Mouse (Mus musculus): ENCODE data around the gene Mta3. TPM values are rescaled to one million over a fixed set of nuclear protein-coding genes. Genes with fewer than 3 reads are reported as not detected.
A peak's percentile ranks its signal among the peaks of the same experiment; 100 is the strongest.
"Not testable (repeated sequence)": the region's sequence is repeated elsewhere in the genome, so short reads cannot be mapped to it uniquely, and the experiment has no call there.

Mta3 gene
- total RNA-seq, 2 experiments from 2014 or later, result 103 to 108 TPM

- DNase-seq (ENCODE audit: low spot score in 2 of 2), result no peak
These were observed 2.3 kb downstream of the Mta3 start for GRCm38 (mm10) chr17:83708256-83708655.

GRCm38 (mm10) chr17:83708891-83709290 is 2.9 kb downstream of the Mta3 start:
- no peak for DNase-seq (ENCODE audit: low spot score in 2 of 2)

GRCm38 (mm10) chr17:83709517-83709916 is 3.6 kb downstream of the Mta3 start:
- DNase-seq (ENCODE audit: low spot score in 2 of 2), result not testable (repeated sequence)

- DNase-seq (ENCODE audit: low spot score in 2 of 2), result no peak
These were observed 4.7 kb downstream of the Mta3 start for GRCm38 (mm10) chr17:83710639-83711038.

GRCm38 (mm10) chr17:83712341-83712740 is 6.4 kb downstream of the Mta3 start:
- no peak for DNase-seq (ENCODE audit: low spot score in 2 of 2)

- no peak for DNase-seq (ENCODE audit: low spot score in 2 of 2)
These were observed 14.5 kb downstream of the Mta3 start for GRCm38 (mm10) chr17:83720449-83720848.

GRCm38 (mm10) chr17:83721157-83721556 is 15.2 kb downstream of the Mta3 start:
- DNase-seq (ENCODE audit: low spot score in 2 of 2), result no peak

- DNase-seq (ENCODE audit: low spot score in 2 of 2), result no peak
These were observed 17.1 kb downstream of the Mta3 start for GRCm38 (mm10) chr17:83723064-83723463.

GRCm38 (mm10) chr17:83726496-83726895 is 20.5 kb downstream of the Mta3 start:
- DNase-seq (ENCODE audit: low spot score in 2 of 2), result no peak

GRCm38 (mm10) chr17:83727707-83728106 is 21.7 kb downstream of the Mta3 start:
- no peak for DNase-seq (ENCODE audit: low spot score in 2 of 2)

- DNase-seq (ENCODE audit: low spot score in 2 of 2), result no peak
These were observed 23.1 kb downstream of the Mta3 start for GRCm38 (mm10) chr17:83729029-83729428.

- no peak for DNase-seq (ENCODE audit: low spot score in 2 of 2)
These were observed 24.2 kb downstream of the Mta3 start for GRCm38 (mm10) chr17:83730123-83730522.

GRCm38 (mm10) chr17:83732166-83732629 is 26.2 kb downstream of the Mta3 start:
- DNase-seq (ENCODE audit: low spot score in 2 of 2), result peak in 1 of 2 experiments; percentile 28

GRCm38 (mm10) chr17:83732801-83733200 is 26.8 kb downstream of the Mta3 start:
- peak; percentile 40 to 43 for DNase-seq (ENCODE audit: low spot score in 2 of 2)

GRCm38 (mm10) chr17:83736701-83737100 is 30.7 kb downstream of the Mta3 start:
- DNase-seq (ENCODE audit: low spot score in 2 of 2), result no peak

GRCm38 (mm10) chr17:83737775-83738174 is 31.8 kb downstream of the Mta3 start:
- no peak for DNase-seq (ENCODE audit: low spot score in 2 of 2)

- DNase-seq (ENCODE audit: low spot score in 2 of 2), result no peak
These were observed 34.2 kb downstream of the Mta3 start for GRCm38 (mm10) chr17:83740135-83740676.

GRCm38 (mm10) chr17:83741243-83741642 is 35.3 kb downstream of the Mta3 start:
- no peak for DNase-seq (ENCODE audit: low spot score in 2 of 2)

GRCm38 (mm10) chr17:83744231-83744824 is 38.4 kb downstream of the Mta3 start:
- no peak for DNase-seq (ENCODE audit: low spot score in 2 of 2)

GRCm38 (mm10) chr17:83747405-83748160 is 41.6 kb downstream of the Mta3 start:
- DNase-seq (ENCODE audit: low spot score in 2 of 2), result no peak

GRCm38 (mm10) chr17:83750216-83750950 is 44.4 kb downstream of the Mta3 start:
- DNase-seq (ENCODE audit: low spot score in 2 of 2), result no peak

Measured in adrenal gland, postnatal 4 days (tissue).